Mouse (Mus musculus): ENCODE data around the gene Serpinb3d.

- TF ChIP-seq EP300 (IDR thresholded peaks at IDR 0.05; ENCODE audit: low read depth) (no peak), CTCF (IDR thresholded peaks at IDR 0.05; ENCODE audit: low read depth) (no peak)
These were observed at the start of gene Serpinb3d for GRCm38 (mm10) chr1:107083406-107083805.

Measured in liver, postnatal 0 days (tissue).